Mouse (Mus musculus): ENCODE data around the gene Tspan4. TPM values are rescaled to one million over a fixed set of nuclear protein-coding genes. Genes with fewer than 3 reads are reported as not detected.
"Not testable (repeated sequence)": the region's sequence is repeated elsewhere in the genome, so short reads cannot be mapped to it uniquely, and the experiment has no call there.

Tspan4 gene
- polyA plus RNA-seq, 1 experiment from 2014 or later = 49.1 TPM

- no peak for ATAC-seq
- Histone ChIP-seq H3K4me1 (ENCODE audit: control insufficient read depth, insufficient read depth, low read length) (peaks cover 7% of the 10 kb centered on the region), H3K9me3 (replicated peaks; ENCODE audit: control insufficient read depth, low read length, poor library complexity, severe bottlenecking) (no peaks in the 10 kb centered on the region), H3K4me2 (ENCODE audit: low read length) (peak within 1 kb of the TSS; percentile 50), H3K9ac (ENCODE audit: low read depth, low read length) (peak within 1 kb of the TSS; percentile 50), H3K36me3 (ENCODE audit: control insufficient read depth, insufficient read depth, low read length) (no peaks in the 10 kb centered on the region; the same call in 1 of the 2 replicates), H3K4me3 (ENCODE audit: low read depth, low read length) (peak within 1 kb of the TSS; percentile 32), H3K27ac (ENCODE audit: low read length) (no peak within 1 kb of the TSS), H3K27me3 (ENCODE audit: control insufficient read depth, insufficient read depth, low read depth, low read length) (no peaks in the 10 kb centered on the region)
- under 1% methylated on average over 25 of the region's 25 CpGs for WGBS
These were observed 31.2 kb upstream of the Tspan4 start, which contains the start of gene Pidd1 for GRCm38 (mm10) chr7:141443828-141444237. Pidd1 (minus strand) TSS chr7:141444025.

- H3K9me3 ChIP-seq (replicated peaks; ENCODE audit: control insufficient read depth, low read length, poor library complexity, severe bottlenecking); H3K27me3 ChIP-seq (ENCODE audit: control insufficient read depth, insufficient read depth, low read depth, low read length); H3K4me3 ChIP-seq (ENCODE audit: low read depth, low read length); H3K9ac ChIP-seq (ENCODE audit: low read depth, low read length); ATAC-seq; H3K27ac ChIP-seq (ENCODE audit: low read length); H3K36me3 ChIP-seq (ENCODE audit: control insufficient read depth, insufficient read depth, low read length): not testable (repeated sequence)
- Histone ChIP-seq H3K4me2 (ENCODE audit: low read length) (peak overlapping the region; percentile 60), H3K4me1 (ENCODE audit: control insufficient read depth, insufficient read depth, low read length) (peaks cover 13% of the 10 kb centered on the region)
- WGBS = 73% methylated on average over 3 of the region's 3 CpGs
These were observed 28.7 kb upstream of the Tspan4 start for GRCm38 (mm10) chr7:141446374-141446773.

- Histone ChIP-seq H3K4me2 (ENCODE audit: low read length) (peak within 1 kb of the TSS; percentile 68), H3K9ac (ENCODE audit: low read depth, low read length) (peak within 1 kb of the TSS; percentile 85), H3K9me3 (replicated peaks; ENCODE audit: control insufficient read depth, low read length, poor library complexity, severe bottlenecking) (no peaks in the 10 kb centered on the region), H3K27me3 (ENCODE audit: control insufficient read depth, insufficient read depth, low read depth, low read length) (no peaks in the 10 kb centered on the region), H3K27ac (ENCODE audit: low read length) (peak within 1 kb of the TSS; percentile 97), H3K36me3 (ENCODE audit: control insufficient read depth, insufficient read depth, low read length) (peaks cover 14% of the 10 kb centered on the region; the same call in 1 of the 2 replicates), H3K4me1 (ENCODE audit: control insufficient read depth, insufficient read depth, low read length) (peaks cover 13% of the 10 kb centered on the region), H3K4me3 (ENCODE audit: low read depth, low read length) (peak within 1 kb of the TSS; percentile 87)
- ATAC-seq = peak; percentile 95
- under 1% methylated on average over 63 of the region's 63 CpGs for WGBS
These were observed 27.7 kb upstream of the Tspan4 start, which contains the start of gene Rplp2 for GRCm38 (mm10) chr7:141447110-141447991. Rplp2 (plus strand) TSS chr7:141447370.

GRCm38 (mm10) chr7:141451928-141452327 is 23.1 kb upstream of the Tspan4 start:
- Histone ChIP-seq H3K4me2 (ENCODE audit: low read length) (no peak overlapping the region), H3K27ac (ENCODE audit: low read length) (no peak overlapping the region), H3K4me1 (ENCODE audit: control insufficient read depth, insufficient read depth, low read length) (peaks cover 23% of the 10 kb centered on the region), H3K9ac (ENCODE audit: low read depth, low read length) (no peak overlapping the region), H3K9me3 (replicated peaks; ENCODE audit: control insufficient read depth, low read length, poor library complexity, severe bottlenecking) (no peaks in the 10 kb centered on the region), H3K36me3 (ENCODE audit: control insufficient read depth, insufficient read depth, low read length) (peaks cover 14% of the 10 kb centered on the region; the same call in 1 of the 2 replicates), H3K4me3 (ENCODE audit: low read depth, low read length) (no peak overlapping the region), H3K27me3 (ENCODE audit: control insufficient read depth, insufficient read depth, low read depth, low read length) (no peaks in the 10 kb centered on the region)
- no peak for ATAC-seq

GRCm38 (mm10) chr7:141453636-141454035 is 21.4 kb upstream of the Tspan4 start:
- H3K9ac ChIP-seq (ENCODE audit: low read depth, low read length) = no peak overlapping the region
- peaks cover 17% of the 10 kb centered on the region for H3K4me1 ChIP-seq (ENCODE audit: control insufficient read depth, insufficient read depth, low read length)
- no peak for ATAC-seq
- WGBS = 83% methylated on average over 2 of the region's 2 CpGs
- H3K36me3 ChIP-seq (ENCODE audit: control insufficient read depth, insufficient read depth, low read length) = peaks cover 16% of the 10 kb centered on the region
- H3K27ac ChIP-seq (ENCODE audit: low read length) = no peak overlapping the region
- no peaks in the 10 kb centered on the region for H3K27me3 ChIP-seq (ENCODE audit: control insufficient read depth, insufficient read depth, low read depth, low read length)
- no peak overlapping the region for H3K4me2 ChIP-seq (ENCODE audit: low read length)
- no peak overlapping the region for H3K4me3 ChIP-seq (ENCODE audit: low read depth, low read length)
- H3K9me3 ChIP-seq (replicated peaks; ENCODE audit: control insufficient read depth, low read length, poor library complexity, severe bottlenecking) = no peaks in the 10 kb centered on the region

- Histone ChIP-seq H3K27me3 (ENCODE audit: control insufficient read depth, insufficient read depth, low read depth, low read length) (peaks cover 2% of the 10 kb centered on the region), H3K4me3 (ENCODE audit: low read depth, low read length) (peak within 1 kb of the TSS; percentile 76), H3K36me3 (ENCODE audit: control insufficient read depth, insufficient read depth, low read length) (peaks cover 17% of the 10 kb centered on the region), H3K9me3 (replicated peaks; ENCODE audit: control insufficient read depth, low read length, poor library complexity, severe bottlenecking) (no peaks in the 10 kb centered on the region), H3K9ac (ENCODE audit: low read depth, low read length) (peak within 1 kb of the TSS; percentile 78), H3K4me1 (ENCODE audit: control insufficient read depth, insufficient read depth, low read length) (peaks cover 10% of the 10 kb centered on the region), H3K4me2 (ENCODE audit: low read length) (peak within 1 kb of the TSS; percentile 74), H3K27ac (ENCODE audit: low read length) (peak within 1 kb of the TSS; percentile 65)
- WGBS = under 1% methylated on average over 40 of the region's 45 CpGs
- peak; percentile 79 for ATAC-seq
These were observed 20.0 kb upstream of the Tspan4 start, which contains the start of gene Pnpla2 for GRCm38 (mm10) chr7:141454967-141455551. Pnpla2 (plus strand) TSS chr7:141455198.

- peaks cover 10% of the 10 kb centered on the region for H3K4me1 ChIP-seq (ENCODE audit: control insufficient read depth, insufficient read depth, low read length)
- peaks cover 16% of the 10 kb centered on the region for H3K36me3 ChIP-seq (ENCODE audit: control insufficient read depth, insufficient read depth, low read length)
- H3K27ac ChIP-seq (ENCODE audit: low read length) = peak overlapping the region; percentile 65
- H3K4me2 ChIP-seq (ENCODE audit: low read length) = peak overlapping the region; percentile 74
- no peaks in the 10 kb centered on the region for H3K9me3 ChIP-seq (replicated peaks; ENCODE audit: control insufficient read depth, low read length, poor library complexity, severe bottlenecking)
- ATAC-seq = peak; percentile 25
- peak overlapping the region; percentile 78 for H3K9ac ChIP-seq (ENCODE audit: low read depth, low read length)
- 3% methylated on average over 23 of the region's 23 CpGs for WGBS
- H3K27me3 ChIP-seq (ENCODE audit: control insufficient read depth, insufficient read depth, low read depth, low read length) = peaks cover 9% of the 10 kb centered on the region
- peak overlapping the region; percentile 76 for H3K4me3 ChIP-seq (ENCODE audit: low read depth, low read length)
These were observed 19.3 kb upstream of the Tspan4 start for GRCm38 (mm10) chr7:141455610-141456314.

GRCm38 (mm10) chr7:141456739-141457138 is 18.3 kb upstream of the Tspan4 start:
- Histone ChIP-seq H3K4me1 (ENCODE audit: control insufficient read depth, insufficient read depth, low read length) (peaks cover 13% of the 10 kb centered on the region), H3K4me3 (ENCODE audit: low read depth, low read length) (no peak overlapping the region), H3K4me2 (ENCODE audit: low read length) (peak overlapping the region; percentile 74; the same call in 1 of the 2 replicates), H3K27me3 (ENCODE audit: control insufficient read depth, insufficient read depth, low read depth, low read length) (peaks cover 19% of the 10 kb centered on the region), H3K27ac (ENCODE audit: low read length) (no peak overlapping the region), H3K9ac (ENCODE audit: low read depth, low read length) (no peak overlapping the region), H3K36me3 (ENCODE audit: control insufficient read depth, insufficient read depth, low read length) (peaks cover 8% of the 10 kb centered on the region), H3K9me3 (replicated peaks; ENCODE audit: control insufficient read depth, low read length, poor library complexity, severe bottlenecking) (no peaks in the 10 kb centered on the region)
- 90% methylated on average over 6 of the region's 6 CpGs for WGBS
- ATAC-seq = no peak

Measured in midbrain, embryonic 16.5 days (tissue).